Mouse (Mus musculus): ENCODE results near the gene Ddx58. TPM values are rescaled to one million over a fixed set of nuclear protein-coding genes. Genes with fewer than 3 reads are reported as not detected.

The Ddx58 gene
- polyA plus RNA-seq, 1 experiment: 22.2 TPM

DNA sequence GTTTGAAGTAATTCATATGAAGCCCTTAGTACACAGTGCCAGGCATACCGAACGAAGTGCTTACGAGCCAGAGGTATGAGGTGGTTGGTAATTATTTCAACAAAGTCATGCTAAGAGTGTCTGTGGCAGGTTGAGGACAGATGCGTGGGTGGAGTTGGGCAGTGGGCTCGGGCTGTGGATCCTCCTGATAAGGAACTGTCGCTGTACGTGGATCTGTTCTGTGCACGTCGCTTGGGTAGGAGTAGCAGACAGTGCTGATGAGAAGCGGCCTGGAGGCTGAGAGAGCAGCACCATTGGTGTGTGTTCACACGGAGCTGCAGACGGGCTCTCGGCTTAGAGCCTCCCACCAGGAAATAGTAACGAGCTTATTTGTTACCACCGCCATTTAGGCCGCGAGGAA, 61.0 kb downstream of the Ddx58 start:
- H3K4me3 ChIP-seq (ENCODE audit: extremely low read depth, insufficient read depth, insufficient read length): no peak overlapping the region
- no peaks in the 10 kb centered on the region for H3K4me1 ChIP-seq (ENCODE audit: control insufficient read depth, insufficient read depth, insufficient read length)
- 89% methylated on average over 17 of the region's 17 CpGs for WGBS
- H3K36me3 ChIP-seq (ENCODE audit: control insufficient read depth, insufficient read depth, low read length): peaks cover 6% of the 10 kb centered on the region; the same call in 1 of the 2 replicates
- no peak overlapping the region for H3K27ac ChIP-seq (ENCODE audit: insufficient read depth, low read length)
- H3K27me3 ChIP-seq (ENCODE audit: control insufficient read depth, insufficient read depth, low read length): no peaks in the 10 kb centered on the region
- TF ChIP-seq POLR2A (IDR thresholded peaks at IDR 0.05; ENCODE audit: low read depth, low read length) (no peak), CTCF (IDR thresholded peaks at IDR 0.05; ENCODE audit: extremely low read depth, insufficient read depth, insufficient read length, insufficient replicate concordance) (no peak)
- no peak for DNase-seq (ENCODE audit: low read depth in 1 of 2, low spot score in 2 of 2)

GRCm38 (mm10) chr4:40174321-40174720, 65.3 kb downstream of the Ddx58 start:
- Histone ChIP-seq H3K27ac (ENCODE audit: insufficient read depth, low read length) (no peak overlapping the region), H3K36me3 (ENCODE audit: control insufficient read depth, insufficient read depth, low read length) (peaks cover 6% of the 10 kb centered on the region; the same call in 1 of the 2 replicates), H3K27me3 (ENCODE audit: control insufficient read depth, insufficient read depth, low read length) (no peaks in the 10 kb centered on the region), H3K4me3 (ENCODE audit: extremely low read depth, insufficient read depth, insufficient read length) (no peak overlapping the region), H3K4me1 (ENCODE audit: control insufficient read depth, insufficient read depth, insufficient read length) (no peaks in the 10 kb centered on the region; the same call in 1 of the 2 replicates)
- WGBS: 82% methylated on average over 4 of the region's 4 CpGs
- no peak for TF ChIP-seq CTCF (IDR thresholded peaks at IDR 0.05; ENCODE audit: extremely low read depth, insufficient read depth, insufficient read length, insufficient replicate concordance)
- TF ChIP-seq POLR2A (IDR thresholded peaks at IDR 0.05; ENCODE audit: low read depth, low read length): no peak
- no peak for DNase-seq (ENCODE audit: low read depth in 1 of 2, low spot score in 2 of 2)

- 73% methylated on average over 2 of the region's 2 CpGs for WGBS
- H3K4me1 ChIP-seq (ENCODE audit: control insufficient read depth, insufficient read depth, insufficient read length): no peaks in the 10 kb centered on the region; the same call in 1 of the 2 replicates
- H3K27ac ChIP-seq (ENCODE audit: insufficient read depth, low read length): no peak overlapping the region
- DNase-seq (ENCODE audit: low read depth in 1 of 2, low spot score in 2 of 2): no peak
- no peak overlapping the region for H3K4me3 ChIP-seq (ENCODE audit: extremely low read depth, insufficient read depth, insufficient read length)
- TF ChIP-seq CTCF (IDR thresholded peaks at IDR 0.05; ENCODE audit: extremely low read depth, insufficient read depth, insufficient read length, insufficient replicate concordance) (no peak), POLR2A (IDR thresholded peaks at IDR 0.05; ENCODE audit: low read depth, low read length) (no peak)
- H3K27me3 ChIP-seq (ENCODE audit: control insufficient read depth, insufficient read depth, low read length): no peaks in the 10 kb centered on the region
- peaks cover 6% of the 10 kb centered on the region for H3K36me3 ChIP-seq (ENCODE audit: control insufficient read depth, insufficient read depth, low read length)
Measured at GRCm38 (mm10) chr4:40172336-40172735, 67.3 kb downstream of the Ddx58 start.

GRCm38 (mm10) chr4:40171477-40171876, 68.2 kb downstream of the Ddx58 start:
- 72% methylated on average over 4 of the region's 4 CpGs for WGBS
- no peak overlapping the region for H3K4me3 ChIP-seq (ENCODE audit: extremely low read depth, insufficient read depth, insufficient read length)

DNA sequence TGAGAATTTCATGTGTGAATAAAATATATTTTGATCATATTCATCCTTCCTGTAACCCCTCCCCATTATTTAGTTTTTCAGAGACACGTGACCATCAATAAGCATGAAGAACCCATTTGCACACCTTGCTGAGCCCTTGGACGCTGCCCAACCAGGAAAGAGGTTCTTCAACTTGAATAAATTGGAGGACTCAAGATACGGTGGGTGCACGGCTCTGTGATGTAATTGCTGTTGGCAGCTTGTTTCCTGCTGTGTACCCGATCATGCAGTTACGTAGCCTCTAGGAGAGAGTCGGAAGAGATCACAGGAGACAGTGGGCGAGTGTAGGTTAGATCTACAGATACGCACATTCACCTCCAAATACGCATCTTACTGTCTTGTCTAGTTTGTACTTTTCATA, 76.0 kb downstream of the Ddx58 start:
- H3K36me3 ChIP-seq (ENCODE audit: control insufficient read depth, insufficient read depth, low read length): peaks cover 7% of the 10 kb centered on the region
- H3K4me1 ChIP-seq (ENCODE audit: control insufficient read depth, insufficient read depth, insufficient read length): no peaks in the 10 kb centered on the region
- H3K27me3 ChIP-seq (ENCODE audit: control insufficient read depth, insufficient read depth, low read length): no peaks in the 10 kb centered on the region
- DNase-seq (ENCODE audit: low read depth in 1 of 2, low spot score in 2 of 2): no peak
- WGBS: 87% methylated on average over 10 of the region's 10 CpGs
- no peak overlapping the region for H3K4me3 ChIP-seq (ENCODE audit: extremely low read depth, insufficient read depth, insufficient read length)
- no peak overlapping the region for H3K27ac ChIP-seq (ENCODE audit: insufficient read depth, low read length)
- TF ChIP-seq POLR2A (IDR thresholded peaks at IDR 0.05; ENCODE audit: low read depth, low read length): no peak
- TF ChIP-seq CTCF (IDR thresholded peaks at IDR 0.05; ENCODE audit: extremely low read depth, insufficient read depth, insufficient read length, insufficient replicate concordance): no peak

More at GRCm38 (mm10) chr4:40171477-40171876, 68.2 kb downstream of the Ddx58 start:
- no peak for DNase-seq (ENCODE audit: low read depth in 1 of 2, low spot score in 2 of 2)
- no peak for TF ChIP-seq CTCF (IDR thresholded peaks at IDR 0.05; ENCODE audit: extremely low read depth, insufficient read depth, insufficient read length, insufficient replicate concordance)
- TF ChIP-seq POLR2A (IDR thresholded peaks at IDR 0.05; ENCODE audit: low read depth, low read length): no peak
- H3K27me3 ChIP-seq (ENCODE audit: control insufficient read depth, insufficient read depth, low read length): no peaks in the 10 kb centered on the region
- no peak overlapping the region for H3K27ac ChIP-seq (ENCODE audit: insufficient read depth, low read length)
- H3K4me1 ChIP-seq (ENCODE audit: control insufficient read depth, insufficient read depth, insufficient read length): no peaks in the 10 kb centered on the region; the same call in 1 of the 2 replicates
- H3K36me3 ChIP-seq (ENCODE audit: control insufficient read depth, insufficient read depth, low read length): peaks cover 8% of the 10 kb centered on the region

- TF ChIP-seq POLR2A (IDR thresholded peaks at IDR 0.05; ENCODE audit: low read depth, low read length) (no peak), CTCF (IDR thresholded peaks at IDR 0.05; ENCODE audit: extremely low read depth, insufficient read depth, insufficient read length, insufficient replicate concordance) (no peak)
- DNase-seq (ENCODE audit: low read depth in 1 of 2, low spot score in 2 of 2): no peak
- no peak overlapping the region for H3K27ac ChIP-seq (ENCODE audit: insufficient read depth, low read length)
- no peaks in the 10 kb centered on the region for H3K27me3 ChIP-seq (ENCODE audit: control insufficient read depth, insufficient read depth, low read length)
- no peaks in the 10 kb centered on the region for H3K4me1 ChIP-seq (ENCODE audit: control insufficient read depth, insufficient read depth, insufficient read length)
- H3K36me3 ChIP-seq (ENCODE audit: control insufficient read depth, insufficient read depth, low read length): peaks cover 2% of the 10 kb centered on the region; the same call in 1 of the 2 replicates
- no peak overlapping the region for H3K4me3 ChIP-seq (ENCODE audit: extremely low read depth, insufficient read depth, insufficient read length)
- 94% methylated on average over 8 of the region's 8 CpGs for WGBS
Measured at GRCm38 (mm10) chr4:40160591-40161434, 78.8 kb downstream of the Ddx58 start.

- Histone ChIP-seq H3K27me3 (ENCODE audit: control insufficient read depth, insufficient read depth, low read length) (no peaks in the 10 kb centered on the region), H3K27ac (ENCODE audit: insufficient read depth, low read length) (no peak overlapping the region), H3K4me3 (ENCODE audit: extremely low read depth, insufficient read depth, insufficient read length) (no peak overlapping the region), H3K36me3 (ENCODE audit: control insufficient read depth, insufficient read depth, low read length) (no peaks in the 10 kb centered on the region), H3K4me1 (ENCODE audit: control insufficient read depth, insufficient read depth, insufficient read length) (no peaks in the 10 kb centered on the region)
- 90% methylated on average over 5 of the region's 5 CpGs for WGBS
- no peak for DNase-seq (ENCODE audit: low read depth in 1 of 2, low spot score in 2 of 2)
- TF ChIP-seq CTCF (IDR thresholded peaks at IDR 0.05; ENCODE audit: extremely low read depth, insufficient read depth, insufficient read length, insufficient replicate concordance) (no peak), POLR2A (IDR thresholded peaks at IDR 0.05; ENCODE audit: low read depth, low read length) (no peak)
Measured at GRCm38 (mm10) chr4:40158224-40158540, 81.4 kb downstream of the Ddx58 start.

Measured in spleen, adult 2 months (tissue).